Mouse (Mus musculus) layer of hippocampus, postnatal 10 days (tissue): ENCODE data around the gene Slc15a3. TPM values are rescaled to one million over a fixed set of nuclear protein-coding genes. Genes with fewer than 3 reads are reported as not detected.

Experiments
- total RNA-seq, 2 experiments: library from RNA; stranded (reverse); gene quantifications; 2 replicates each; pipeline ENCODE4 v1.2.3; 2021

Slc15a3 gene
- total RNA-seq, 2 experiments from 2014 or later = 1.1 to 1.5 TPM

Other genes with a start within 250 kb of the Slc15a3 start
- 100 to 1,000 TPM; 196 to 215 TPM for gene Ddb1, start 234.4 kb upstream of the Slc15a3 start, total RNA-seq
- 10 to 100 TPM; 27.7 to 28.6 TPM for gene Tkfc, start 234.1 kb upstream of the Slc15a3 start, total RNA-seq
- gene Vwce, start 205.5 kb upstream of the Slc15a3 start, total RNA-seq = 1 to 10 TPM; 1.0 to 2.3 TPM
- gene Pga5, start 161.7 kb upstream of the Slc15a3 start, total RNA-seq = not detected
- 10 to 100 TPM; 24.6 to 26.9 TPM for gene Vps37c, start 151.0 kb upstream of the Slc15a3 start, total RNA-seq
- gene Cd5, start 100.7 kb upstream of the Slc15a3 start, total RNA-seq = under 1 TPM; 0.29 to 0.32 TPM
- gene Cd6, start 9.7 kb upstream of the Slc15a3 start, total RNA-seq = not detected
- 100 to 1,000 TPM; 250 to 259 TPM for gene Tmem132a, start 30.2 kb downstream of the Slc15a3 start, total RNA-seq
- gene Tmem109, start 42.3 kb downstream of the Slc15a3 start, total RNA-seq = 10 to 100 TPM; 36.4 to 37.3 TPM
- 100 to 1,000 TPM; 191 to 208 TPM for gene Prpf19, start 55.5 kb downstream of the Slc15a3 start, total RNA-seq
- not detected for gene Zp1, start 80.9 kb downstream of the Slc15a3 start, total RNA-seq
- gene Ptgdr2, start 97.4 kb downstream of the Slc15a3 start, total RNA-seq = under 1 TPM; 0.29 to 0.39 TPM
- 1 to 10 TPM; 9.3 to 9.9 TPM for gene Ccdc86, start 109.5 kb downstream of the Slc15a3 start, total RNA-seq
- not detected for gene Ms4a10, start 134.9 kb downstream of the Slc15a3 start, total RNA-seq
- not detected for gene Ms4a15, start 153.5 kb downstream of the Slc15a3 start, total RNA-seq
- gene Ms4a18, start 178.3 kb downstream of the Slc15a3 start, total RNA-seq = not detected
- not detected for gene Ms4a8a, start 241.4 kb downstream of the Slc15a3 start, total RNA-seq